Mouse (Mus musculus): ENCODE measurements at regions not wholly inside any gene's neighbourhood (a gene's known extent, or its start where the extent isn't known, plus 50 kb on each side); places are given as distances from the start of the nearest gene placed in this dataset.

- DNase-seq, result no peak
Observed at GRCm38 (mm10) chr13:71874986-71875385, 88.5 kb downstream of the Irx1 start.

GRCm38 (mm10) chr13:71868763-71869162 lies 94.8 kb downstream of the Irx1 start:
- no peak for DNase-seq

DNA sequence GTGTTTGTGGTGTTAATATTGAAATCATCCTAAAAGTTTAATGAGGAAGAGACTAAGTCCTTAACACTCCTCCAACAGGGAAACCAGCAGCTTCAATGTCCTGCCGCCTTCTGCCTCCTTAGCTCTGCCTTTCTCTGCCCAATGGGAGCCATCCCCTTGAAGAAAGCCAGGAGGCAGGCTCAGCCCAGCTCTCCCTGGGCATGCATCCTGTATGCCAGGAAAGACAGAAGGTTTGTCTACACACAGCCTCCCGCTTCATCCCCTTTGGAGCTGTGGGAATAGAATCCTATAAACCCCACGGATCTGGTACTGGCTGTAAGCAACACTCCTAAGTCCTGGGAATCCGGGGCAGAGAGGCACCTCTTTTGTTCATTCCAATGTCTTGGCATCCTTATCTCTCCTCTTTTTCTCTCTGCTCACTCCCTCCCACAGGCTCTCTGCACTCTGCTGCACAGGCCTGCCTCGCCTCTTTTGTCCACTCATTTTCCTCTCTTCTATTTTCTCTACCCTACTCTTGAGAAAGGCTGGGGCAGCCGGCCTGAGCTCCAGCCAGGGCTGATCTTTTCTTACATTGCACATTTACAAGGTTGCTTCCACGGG lies 110.0 kb downstream of the Irx1 start:
- no peak for DNase-seq

GRCm38 (mm10) chr13:71804032-71804958 lies 159.2 kb downstream of the Irx1 start:
- no peak for DNase-seq

GRCm38 (mm10) chr13:71798288-71798687 lies 165.2 kb downstream of the Irx1 start:
- DNase-seq, result no peak

- no peak for DNase-seq
Observed at GRCm38 (mm10) chr13:71784740-71785139, 178.8 kb downstream of the Irx1 start.

DNA sequence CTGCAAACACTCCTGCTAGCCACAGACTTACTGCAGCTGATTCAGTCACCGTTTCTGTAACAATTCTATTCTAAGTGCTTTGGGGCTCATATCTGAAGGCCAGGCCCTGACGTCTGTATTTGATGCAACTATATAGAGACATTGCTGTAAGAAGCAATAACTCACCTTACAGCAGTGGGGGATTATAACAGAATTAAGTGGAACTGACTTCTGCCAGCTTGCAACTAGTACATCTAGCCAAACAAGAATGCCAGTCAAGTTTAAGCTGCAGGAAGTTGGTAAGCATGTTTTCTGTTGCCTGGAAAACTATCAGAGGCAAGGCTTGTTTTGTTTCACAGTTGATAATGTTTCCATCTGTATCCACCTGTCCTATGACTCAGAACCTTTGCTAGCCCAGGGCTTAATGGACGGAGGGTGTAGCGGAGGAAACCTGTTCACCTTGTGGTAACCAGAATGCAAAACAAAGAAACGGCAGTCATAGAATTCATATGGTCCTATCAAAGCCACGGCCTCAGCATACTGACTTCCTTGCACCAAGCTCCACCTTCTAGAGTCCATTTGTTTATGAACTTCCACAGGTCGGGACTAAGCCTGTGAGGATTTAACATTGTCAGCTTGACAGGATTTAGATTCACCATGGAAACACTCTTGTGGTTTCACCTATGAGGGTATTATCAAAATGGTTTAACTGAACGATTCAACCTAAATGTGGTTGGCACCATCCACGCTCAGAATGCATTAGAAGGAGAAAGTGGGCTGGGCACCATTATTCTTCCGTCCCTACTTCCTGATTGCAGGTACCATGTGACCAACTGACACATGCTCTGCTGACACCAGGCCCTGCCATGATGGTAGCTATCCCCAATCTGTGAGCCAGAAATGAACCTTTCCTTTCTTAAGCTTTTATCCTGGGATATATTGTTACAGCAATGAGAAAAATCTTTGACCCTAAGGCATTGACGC lies 216.2 kb downstream of the Irx1 start:
- DNase-seq, result no peak

DNA sequence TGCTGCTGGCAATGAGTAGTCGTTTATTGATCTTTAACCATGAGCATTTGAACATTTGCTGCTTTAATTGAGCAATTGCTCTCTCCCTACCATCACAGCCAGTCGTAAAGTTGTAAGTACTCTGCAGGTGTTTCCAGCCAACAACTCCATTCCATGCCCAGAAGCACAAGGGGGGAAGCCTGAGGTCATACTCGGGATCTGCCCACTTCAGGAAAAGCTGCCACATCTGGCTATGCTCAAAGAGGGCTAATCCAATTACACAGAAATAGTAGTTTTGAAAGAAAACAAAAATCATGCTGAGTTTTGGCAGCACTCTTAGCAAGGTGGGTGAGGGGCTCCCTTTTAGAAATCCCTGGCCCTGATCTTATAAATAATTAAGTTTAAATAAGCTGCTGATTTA lies 217.0 kb downstream of the Irx1 start:
- DNase-seq, result no peak

GRCm38 (mm10) chr13:71736821-71737345 lies 226.6 kb downstream of the Irx1 start:
- no peak for DNase-seq

GRCm38 (mm10) chr13:71734261-71734660 lies 229.3 kb downstream of the Irx1 start:
- DNase-seq, result no peak

- no peak for DNase-seq
Observed at GRCm38 (mm10) chr13:71733360-71733759, 230.2 kb downstream of the Irx1 start.

DNA sequence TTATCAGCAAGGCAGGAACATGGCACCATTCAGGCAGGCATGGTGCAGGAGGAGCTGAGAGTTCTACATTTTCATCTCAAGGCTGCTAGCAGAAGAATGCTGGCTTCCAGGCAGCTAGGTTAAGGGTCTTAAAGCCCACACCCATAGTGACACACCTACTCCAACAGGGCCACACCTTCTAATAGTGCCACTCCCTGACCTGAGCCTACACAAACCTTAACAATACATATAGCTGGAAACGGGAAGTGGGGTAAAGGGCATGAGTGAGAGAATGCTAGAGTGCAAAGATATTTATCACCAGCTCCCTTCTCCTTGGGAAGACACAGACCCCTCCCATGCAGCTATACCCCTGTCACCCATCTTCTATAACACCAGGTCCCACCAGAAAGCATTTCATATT lies 230.6 kb downstream of the Irx1 start:
- no peak for DNase-seq

- no peak for DNase-seq
Observed at GRCm38 (mm10) chr13:71690069-71690817, 273.3 kb downstream of the Irx1 start.

DNA sequence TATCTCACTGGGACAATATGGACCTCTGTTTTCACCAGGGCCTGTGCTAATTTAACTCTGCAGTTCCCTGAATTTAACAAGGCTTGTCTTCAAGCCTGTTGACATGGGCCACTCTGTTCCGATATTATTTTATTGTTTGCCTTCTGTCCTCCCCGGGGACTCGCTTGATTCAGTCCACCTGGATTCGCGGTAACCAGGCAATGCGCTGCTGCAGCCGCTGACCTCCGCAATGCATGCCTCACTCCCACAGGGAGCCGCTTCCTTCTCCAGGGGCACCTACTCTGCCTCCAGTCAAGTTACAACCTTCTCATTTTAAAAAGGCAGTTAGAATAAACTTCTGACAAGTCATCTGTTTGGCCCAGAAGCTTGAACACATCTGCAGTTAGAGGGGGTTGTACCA lies 274.3 kb downstream of the Irx1 start:
- no peak for DNase-seq

- DNase-seq, result no peak
Observed at GRCm38 (mm10) chr13:71676081-71676624, 287.4 kb downstream of the Irx1 start.

DNA sequence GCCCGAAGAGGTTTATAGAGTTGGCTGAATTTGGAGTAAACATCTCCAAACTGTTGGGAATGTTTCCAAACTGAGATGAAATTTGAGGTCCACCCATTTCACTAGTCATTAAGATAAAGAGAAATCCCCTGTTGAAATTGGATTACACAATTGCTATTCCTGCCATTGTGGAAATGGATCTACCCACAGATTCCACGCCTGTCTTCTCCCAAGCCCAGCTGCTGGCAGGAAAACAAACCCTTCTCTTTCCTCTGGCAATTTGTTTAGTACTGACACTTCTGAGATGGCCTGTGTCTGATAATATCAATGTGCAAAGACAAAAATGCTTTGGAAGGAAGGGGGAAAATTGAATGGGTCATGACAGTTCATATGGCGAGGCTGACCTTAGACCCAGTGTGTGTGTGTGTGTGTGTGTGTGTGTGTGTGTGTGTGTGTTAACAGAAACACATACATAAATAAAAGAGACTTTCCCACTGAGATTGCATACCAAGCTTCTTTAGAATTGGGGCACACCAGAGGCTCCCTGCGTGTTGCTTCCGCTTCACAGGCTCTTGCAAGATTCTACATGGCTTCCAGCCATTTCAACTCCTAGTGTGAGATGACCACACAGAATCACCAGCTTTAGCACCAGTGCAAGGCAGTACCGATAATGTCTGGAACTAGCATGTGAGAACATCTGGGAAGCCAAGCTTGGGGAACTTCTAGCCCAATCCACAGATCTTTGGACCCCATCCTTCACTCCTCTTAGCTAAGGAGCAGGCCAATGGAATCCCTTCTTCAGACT lies 293.4 kb downstream of the Irx1 start:
- DNase-seq, result no peak

GRCm38 (mm10) chr13:71668256-71668655 lies 295.3 kb downstream of the Irx1 start:
- DNase-seq, result no peak

- peak; percentile 13 for DNase-seq
Observed at GRCm38 (mm10) chr13:71665221-71665916, 298.2 kb downstream of the Irx1 start.

GRCm38 (mm10) chr13:71657898-71658297 lies 305.6 kb downstream of the Irx1 start:
- DNase-seq, result no peak

DNA sequence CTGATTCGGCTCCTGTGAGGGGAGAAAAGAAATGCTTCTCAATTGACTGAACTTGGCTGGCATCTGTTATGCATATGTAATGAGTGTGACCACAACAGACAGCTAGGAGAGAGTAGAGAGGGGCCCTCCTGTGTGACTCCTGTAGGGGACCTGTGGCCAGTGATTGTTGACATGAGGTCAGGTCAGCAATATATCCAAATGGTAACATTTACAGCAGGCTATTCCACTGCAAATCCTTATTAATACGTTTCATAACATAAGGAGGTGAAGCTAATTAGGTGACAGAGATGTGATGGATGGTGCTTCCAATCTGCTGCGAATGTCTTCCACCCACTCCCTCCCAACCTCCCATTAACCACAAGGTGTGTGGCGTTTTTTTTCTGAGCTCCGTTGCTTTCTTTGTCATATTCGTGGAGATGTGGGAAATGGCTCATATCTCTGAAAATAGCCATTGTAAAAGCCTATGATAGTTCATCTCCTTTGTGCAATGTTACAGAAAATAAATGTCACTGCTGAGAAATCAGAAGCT lies 309.5 kb downstream of the Irx1 start:
- DNase-seq, result no peak
